Mouse (Mus musculus) forebrain, embryonic 15.5 days (tissue): ENCODE measurements around the gene Kif3a. TPM values are rescaled to one million over a fixed set of nuclear protein-coding genes. Genes with fewer than 3 reads are reported as not detected.
"Not testable (repeated sequence)": the region's sequence is repeated elsewhere in the genome, so short reads cannot be mapped to it uniquely, and the experiment has no call there.

Experiments
- ATAC-seq: fragments of 200-750 bp; cut with Nextera tagmentation; replicated peaks from 2 replicates; pipeline ENCODE4 v1.8.0; 2017; ENCODE audit warnings: mild to moderate bottlenecking, moderate TSS enrichment, moderate library complexity
- H3K27ac ChIP-seq: fragments of 300-500 bp; sonication (generic); replicated peaks from 2 replicates; pipeline ENCODE4 v1.5.1; 2015; ENCODE audit warnings: mild to moderate bottlenecking, inconsistent platforms
- H3K27me3 ChIP-seq: fragments of 300-500 bp; sonication (generic); 2 replicates; pipeline ENCODE4 v1.6.1; 2015; ENCODE audit warnings: inconsistent platforms
- H3K36me3 ChIP-seq: fragments of 300-500 bp; sonication (generic); 2 replicates; pipeline ENCODE4 v1.6.1; 2015; ENCODE audit warnings: mild to moderate bottlenecking, inconsistent platforms
- H3K4me1 ChIP-seq: fragments of 300-500 bp; sonication (generic); 2 replicates; pipeline ENCODE4 v1.6.1; 2015; ENCODE audit warnings: inconsistent platforms
- H3K4me2 ChIP-seq: fragments of 300-500 bp; sonication (generic); replicated peaks from 2 replicates; pipeline ENCODE4 v1.6.1; 2015; ENCODE audit warnings: mild to moderate bottlenecking, inconsistent platforms
- H3K4me3 ChIP-seq: fragments of 300-500 bp; sonication (generic); 2 replicates; pipeline ENCODE4 v1.5.1; 2015; ENCODE audit warnings: mild to moderate bottlenecking, inconsistent platforms
- H3K9ac ChIP-seq: fragments of 300-500 bp; sonication (generic); replicated peaks from 2 replicates; pipeline ENCODE4 v1.6.1; 2015; ENCODE audit warnings: mild to moderate bottlenecking, inconsistent platforms
- H3K9me3 ChIP-seq: fragments of 300-500 bp; sonication (generic); 2 replicates; pipeline ENCODE4 v1.6.1; 2016; ENCODE audit warnings: inconsistent platforms
- WGBS: fragments of 180-500 bp; shearing (Covaris S2); methylation state at CpG from one replicate; pipeline ENCODE4 v1.1.7; 2015; ENCODE audit warnings: mixed read lengths; 5-methylcytosine and 5-hydroxymethylcytosine counted together
- polyA plus RNA-seq: library from polyadenylated mRNA; unstranded; fragments of >200 nt; fragmentation: Nextera tagmentation; extraction: Ambion mirVana; gene quantifications from 2 replicates; pipeline ENCODE4 v1.2.1, GENCODE M21; 2015

The Kif3a gene
- polyA plus RNA-seq, 1 experiment from 2014 or later, result 280 TPM

GRCm38 (mm10) chr11:53548036-53548605 lies 19.1 kb upstream of the Kif3a start:
- ATAC-seq, result no peak
- Histone ChIP-seq H3K4me1 (no peaks in the 10 kb centered on the region), H3K4me3 (no peak overlapping the region), H3K27me3 (no peaks in the 10 kb centered on the region), H3K4me2 (no peak overlapping the region), H3K36me3 (no peaks in the 10 kb centered on the region), H3K9ac (no peak overlapping the region), H3K27ac (no peak overlapping the region), H3K9me3 (no peaks in the 10 kb centered on the region)
- WGBS, result 90% methylated on average over 19 of the region's 19 CpGs

GRCm38 (mm10) chr11:53550714-53551113 lies 16.5 kb upstream of the Kif3a start:
- Histone ChIP-seq H3K36me3 (no peaks in the 10 kb centered on the region), H3K9ac (no peak overlapping the region), H3K4me2 (no peak overlapping the region), H3K4me3 (no peak overlapping the region), H3K4me1 (no peaks in the 10 kb centered on the region), H3K9me3 (no peaks in the 10 kb centered on the region), H3K27ac (no peak overlapping the region), H3K27me3 (no peaks in the 10 kb centered on the region)
- WGBS, result 80% methylated on average over 1 of the region's 1 CpGs
- no peak for ATAC-seq

- 75% methylated on average over 12 of the region's 12 CpGs for WGBS
- Histone ChIP-seq H3K27ac (no peak overlapping the region), H3K27me3 (no peaks in the 10 kb centered on the region), H3K9ac (no peak overlapping the region), H3K4me1 (no peaks in the 10 kb centered on the region), H3K36me3 (no peaks in the 10 kb centered on the region), H3K9me3 (no peaks in the 10 kb centered on the region), H3K4me3 (no peak overlapping the region), H3K4me2 (no peak overlapping the region)
- no peak for ATAC-seq
These were observed 15.4 kb upstream of the Kif3a start for GRCm38 (mm10) chr11:53551754-53552153.

- H3K4me2 ChIP-seq, H3K9ac ChIP-seq, H3K27me3 ChIP-seq, H3K36me3 ChIP-seq, H3K4me3 ChIP-seq, ATAC-seq, H3K4me1 ChIP-seq, H3K9me3 ChIP-seq, H3K27ac ChIP-seq: not testable (repeated sequence)
- 85% methylated on average over 12 of the region's 20 CpGs for WGBS
These were observed 10.7 kb upstream of the Kif3a start for GRCm38 (mm10) chr11:53556529-53556928.

GRCm38 (mm10) chr11:53557992-53558391 lies 9.2 kb upstream of the Kif3a start:
- not testable (repeated sequence) for ATAC-seq, H3K27ac ChIP-seq, H3K4me2 ChIP-seq, H3K36me3 ChIP-seq, H3K4me1 ChIP-seq, H3K9ac ChIP-seq, H3K9me3 ChIP-seq, H3K4me3 ChIP-seq, H3K27me3 ChIP-seq
- WGBS, result 97% methylated on average over 1 of the region's 3 CpGs

GRCm38 (mm10) chr11:53559980-53560379 lies 7.2 kb upstream of the Kif3a start:
- H3K4me2 ChIP-seq, H3K9me3 ChIP-seq, H3K36me3 ChIP-seq, H3K27ac ChIP-seq, ATAC-seq, H3K27me3 ChIP-seq, H3K9ac ChIP-seq, H3K4me1 ChIP-seq, H3K4me3 ChIP-seq: not testable (repeated sequence)
- WGBS, result 79% methylated on average over 1 of the region's 3 CpGs

- Histone ChIP-seq H3K4me3 (no peak overlapping the region), H3K9ac (no peak overlapping the region), H3K27me3 (no peaks in the 10 kb centered on the region), H3K4me1 (peaks cover 6% of the 10 kb centered on the region), H3K27ac (no peak overlapping the region), H3K36me3 (no peaks in the 10 kb centered on the region), H3K4me2 (no peak overlapping the region), H3K9me3 (no peaks in the 10 kb centered on the region)
- ATAC-seq, result no peak
- 82% methylated on average over 2 of the region's 2 CpGs for WGBS
These were observed 5.2 kb upstream of the Kif3a start for GRCm38 (mm10) chr11:53561986-53562385.

- H3K4me2 ChIP-seq, result peak overlapping the region; percentile 55
- H3K4me3 ChIP-seq, result peak overlapping the region; percentile 87
- H3K27ac ChIP-seq, result 0 out of 2 replicates have a peak overlapping the region, but pooled peaks have one; percentile 83
- 91% methylated on average over 4 of the region's 4 CpGs for WGBS
- H3K36me3 ChIP-seq, result peaks cover 10% of the 10 kb centered on the region; the same call in 1 of the 2 replicates
- H3K9ac ChIP-seq, result peak overlapping the region; percentile 89
- no peaks in the 10 kb centered on the region for H3K27me3 ChIP-seq
- H3K9me3 ChIP-seq, result no peaks in the 10 kb centered on the region
- peak; percentile 30 for ATAC-seq
- peaks cover 32% of the 10 kb centered on the region for H3K4me1 ChIP-seq
These were observed 533 bp upstream of the Kif3a start for GRCm38 (mm10) chr11:53566646-53567045.

- peaks cover 61% of the 10 kb centered on the region for H3K36me3 ChIP-seq
- H3K9me3 ChIP-seq, result no peaks in the 10 kb centered on the region
- no peak overlapping the region for H3K27ac ChIP-seq
- H3K4me2 ChIP-seq, result no peak overlapping the region
- H3K9ac ChIP-seq, result no peak overlapping the region
- no peak for ATAC-seq
- no peaks in the 10 kb centered on the region for H3K27me3 ChIP-seq
- WGBS, result 93% methylated on average over 3 of the region's 3 CpGs
- no peak overlapping the region for H3K4me3 ChIP-seq
- no peaks in the 10 kb centered on the region for H3K4me1 ChIP-seq
These were observed 13.4 kb downstream of the Kif3a start for GRCm38 (mm10) chr11:53580562-53580961.

GRCm38 (mm10) chr11:53583151-53583550 lies 16.0 kb downstream of the Kif3a start:
- Histone ChIP-seq H3K27ac (no peak overlapping the region), H3K27me3 (no peaks in the 10 kb centered on the region), H3K4me2 (no peak overlapping the region), H3K4me1 (no peaks in the 10 kb centered on the region), H3K9ac (no peak overlapping the region), H3K36me3 (peaks cover 82% of the 10 kb centered on the region), H3K4me3 (no peak overlapping the region), H3K9me3 (no peaks in the 10 kb centered on the region)
- 69% methylated on average over 10 of the region's 10 CpGs for WGBS
- ATAC-seq, result no peak

GRCm38 (mm10) chr11:53584849-53585248 lies 17.7 kb downstream of the Kif3a start:
- no peaks in the 10 kb centered on the region for H3K9me3 ChIP-seq
- no peak overlapping the region for H3K4me2 ChIP-seq
- no peak overlapping the region for H3K9ac ChIP-seq
- WGBS, result 70% methylated on average over 3 of the region's 3 CpGs
- H3K4me1 ChIP-seq, result no peaks in the 10 kb centered on the region
- H3K27me3 ChIP-seq, result no peaks in the 10 kb centered on the region
- H3K27ac ChIP-seq, result no peak overlapping the region
- no peak overlapping the region for H3K4me3 ChIP-seq
- no peak for ATAC-seq
- peaks cover 86% of the 10 kb centered on the region for H3K36me3 ChIP-seq

GRCm38 (mm10) chr11:53585510-53585909 lies 18.3 kb downstream of the Kif3a start:
- Histone ChIP-seq H3K4me2 (no peak overlapping the region), H3K9me3 (no peaks in the 10 kb centered on the region), H3K9ac (no peak overlapping the region), H3K27ac (no peak overlapping the region), H3K4me1 (no peaks in the 10 kb centered on the region), H3K27me3 (no peaks in the 10 kb centered on the region), H3K36me3 (peaks cover 84% of the 10 kb centered on the region), H3K4me3 (no peak overlapping the region)
- ATAC-seq, result no peak
- WGBS, result 98% methylated on average over 6 of the region's 6 CpGs

- ATAC-seq, result no peak
These were observed 21.1 kb downstream of the Kif3a start for GRCm38 (mm10) chr11:53588279-53588678.

More at GRCm38 (mm10) chr11:53588279-53588678, 21.1 kb downstream of the Kif3a start:
- H3K4me2 ChIP-seq, result no peak overlapping the region
- no peak overlapping the region for H3K4me3 ChIP-seq
- H3K36me3 ChIP-seq, result peaks cover 89% of the 10 kb centered on the region
- H3K9ac ChIP-seq, result no peak overlapping the region
- no peaks in the 10 kb centered on the region for H3K27me3 ChIP-seq
- no peaks in the 10 kb centered on the region for H3K9me3 ChIP-seq
- H3K27ac ChIP-seq, result no peak overlapping the region
- no peaks in the 10 kb centered on the region for H3K4me1 ChIP-seq
- WGBS, result 85% methylated on average over 8 of the region's 8 CpGs
